Mouse (Mus musculus) layer of hippocampus, adult 9-11 months (tissue): ENCODE measurements around the gene Olfr706.
"Not testable (repeated sequence)": the region's sequence is repeated elsewhere in the genome, so short reads cannot be mapped to it uniquely, and the experiment has no call there.

Source experiments
- DNase-seq: peaks from one replicate; pipeline ENCODE4 v3.0.0; 2022

Olfr706 gene

DNA sequence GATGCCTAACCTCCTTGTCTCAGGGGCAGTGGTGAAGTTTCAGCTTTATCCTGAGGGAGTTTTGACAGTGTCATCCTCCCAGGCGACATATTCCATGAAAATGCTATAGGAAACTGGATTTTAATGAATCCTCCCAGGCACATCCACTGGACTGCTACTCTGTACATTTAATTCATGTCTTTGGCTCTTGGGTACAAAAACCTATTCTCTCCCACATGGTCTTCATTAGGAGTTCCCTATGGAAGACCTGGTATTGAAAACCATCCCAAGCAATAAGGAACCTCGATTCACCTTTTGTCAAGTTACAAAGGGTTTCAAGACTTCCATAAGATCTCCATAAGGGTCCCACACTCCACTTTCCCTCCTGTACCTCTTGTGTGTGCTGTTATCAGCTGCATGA, at the start of gene Olfr706:
Olfr706 (minus strand) TSS at position 101 of the 400 bp plus-strand sequence.
- no peak for DNase-seq

- no peak for DNase-seq
These were observed 44.2 kb upstream of the Olfr706 start, which contains the start of gene Olfr709-ps1 for GRCm38 (mm10) chr7:106932119-106932518. Gene Olfr709-ps1, minus strand, starts transcription at chr7:106932219.

- not testable (repeated sequence) for DNase-seq
These were observed 33.0 kb upstream of the Olfr706 start for GRCm38 (mm10) chr7:106920961-106921360.

DNA sequence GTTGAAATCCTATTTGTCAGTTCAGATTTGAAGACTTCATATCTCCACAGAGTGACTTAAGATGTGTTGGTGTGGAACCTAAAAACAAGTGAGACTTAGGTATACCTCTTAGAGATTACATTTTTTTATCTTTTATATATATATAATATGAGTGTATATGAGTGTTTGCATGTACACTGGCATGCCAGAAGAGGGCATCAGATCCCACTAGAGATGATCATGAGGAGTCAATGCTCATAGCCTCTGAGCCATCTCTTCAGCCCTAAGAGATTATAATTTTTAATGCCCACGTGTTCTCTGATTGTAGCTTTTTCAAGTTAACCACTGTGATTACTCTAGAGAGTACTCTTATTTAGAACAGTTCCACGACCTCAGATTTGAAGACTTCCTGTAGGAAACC, 19.7 kb upstream of the Olfr706 start, which contains the start of gene Olfr1532-ps1:
Olfr1532-ps1 (plus strand) TSS at position 326 of the 400 bp plus-strand sequence.
- DNase-seq, result no peak

DNA sequence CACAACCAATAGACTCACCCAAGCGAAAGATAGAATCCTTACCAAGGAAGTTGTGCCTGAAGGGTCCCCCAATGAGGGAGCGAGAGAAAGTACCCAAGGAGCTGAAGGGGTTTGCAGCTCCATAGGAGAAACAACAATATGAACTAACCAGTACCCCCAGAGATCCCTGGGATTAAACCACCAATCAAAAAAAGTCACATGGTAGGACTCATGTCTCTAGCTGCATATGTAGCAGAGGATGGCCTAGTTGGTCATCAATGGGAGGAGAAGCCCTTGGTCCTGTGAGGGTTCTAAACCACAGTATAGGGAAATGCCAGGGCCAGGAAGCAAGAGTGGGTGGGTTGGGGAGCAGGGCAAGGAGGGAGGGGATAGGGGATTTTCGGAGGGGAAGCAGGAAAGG, 13.2 kb upstream of the Olfr706 start, which contains the start of gene Olfr707:
Olfr707 (minus strand) TSS at position 101 of the 400 bp plus-strand sequence.
- not testable (repeated sequence) for DNase-seq

GRCm38 (mm10) chr7:106876791-106877190, 11.2 kb downstream of the Olfr706 start, which contains the start of gene Olfr705:
Gene Olfr705, minus strand, starts transcription at chr7:106876891.
- DNase-seq, result no peak

- DNase-seq, result no peak
These were observed 25.1 kb downstream of the Olfr706 start, which contains the start of gene Olfr704 for GRCm38 (mm10) chr7:106862885-106863284. Gene Olfr704, plus strand, starts transcription at chr7:106863185.

DNA sequence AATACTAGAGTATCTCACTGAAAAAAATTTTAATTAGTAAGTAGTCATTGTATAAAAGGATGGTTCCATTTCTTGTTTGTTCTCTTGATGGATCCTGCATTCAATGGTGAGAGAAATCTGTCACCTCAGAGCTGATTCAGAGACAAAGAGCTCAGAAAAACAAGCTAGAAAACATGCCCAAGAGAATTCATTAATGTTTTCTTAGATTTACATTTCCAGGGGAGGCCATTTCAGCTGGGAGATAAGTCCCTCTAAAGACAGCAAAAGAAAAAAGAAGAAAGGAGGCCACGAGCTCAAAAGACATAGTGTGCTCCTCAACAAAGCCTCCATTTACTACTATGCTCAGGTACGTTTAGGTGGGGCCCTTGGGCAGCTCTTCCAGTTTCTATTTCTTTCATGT, 44.9 kb downstream of the Olfr706 start, which contains the start of gene Olfr703:
Olfr703 (plus strand) TSS at position 301 of the 400 bp plus-strand sequence.
- no peak for DNase-seq

GRCm38 (mm10) chr7:106833793-106834192, 54.2 kb downstream of the Olfr706 start, which contains the start of gene Olfr702:
Gene Olfr702, minus strand, starts transcription at chr7:106833893.
- no peak for DNase-seq
